Mouse (Mus musculus): ENCODE data around the gene Atp6v1f. TPM values are rescaled to one million over a fixed set of nuclear protein-coding genes. Genes with fewer than 3 reads are reported as not detected.

The Atp6v1f gene
- polyA plus RNA-seq, 1 experiment from 2014 or later = 248 TPM

GRCm38 (mm10) chr6:29433038-29433803 is 34.3 kb upstream of the Atp6v1f start, which contains the start of gene Flnc:
Gene Flnc (plus strand): TSS chr6:29433256.
- Histone ChIP-seq H3K27ac (ENCODE audit: low read depth, low read length) (no peak within 1 kb of the TSS; the same call in 1 of the 2 replicates), H3K36me3 (ENCODE audit: control insufficient read depth, insufficient read depth, low read length) (no peaks in the 10 kb centered on the region; the same call in 1 of the 2 replicates), H3K9me3 (ENCODE audit: control insufficient read depth, low read length) (no peaks in the 10 kb centered on the region), H3K4me1 (ENCODE audit: control insufficient read depth, insufficient read depth, low read length) (peaks cover 32% of the 10 kb centered on the region), H3K9ac (ENCODE audit: low read depth, low read length) (peak within 1 kb of the TSS; percentile 66), H3K4me2 (replicated peaks; ENCODE audit: low read depth, low read length) (peak within 1 kb of the TSS; percentile 86), H3K27me3 (ENCODE audit: control insufficient read depth, insufficient read depth, low read length) (peaks cover 4% of the 10 kb centered on the region), H3K4me3 (ENCODE audit: low read length) (peak within 1 kb of the TSS; percentile 60)
- WGBS = under 1% methylated on average over 75 of the region's 77 CpGs
- ATAC-seq (ENCODE audit: low FRiP score, low TSS enrichment) = peak; percentile 26

GRCm38 (mm10) chr6:29433804-29434795 is 33.4 kb upstream of the Atp6v1f start:
- Histone ChIP-seq H3K9ac (ENCODE audit: low read depth, low read length) (peak overlapping the region; percentile 66), H3K9me3 (ENCODE audit: control insufficient read depth, low read length) (no peaks in the 10 kb centered on the region), H3K4me1 (ENCODE audit: control insufficient read depth, insufficient read depth, low read length) (peaks cover 32% of the 10 kb centered on the region), H3K36me3 (ENCODE audit: control insufficient read depth, insufficient read depth, low read length) (peaks cover 3% of the 10 kb centered on the region; the same call in 1 of the 2 replicates), H3K4me3 (ENCODE audit: low read length) (peak overlapping the region; percentile 60), H3K4me2 (replicated peaks; ENCODE audit: low read depth, low read length) (peak overlapping the region; percentile 86), H3K27me3 (ENCODE audit: control insufficient read depth, insufficient read depth, low read length) (peaks cover 4% of the 10 kb centered on the region), H3K27ac (ENCODE audit: low read depth, low read length) (peak overlapping the region; percentile 89; the same call in 1 of the 2 replicates)
- WGBS = 5% methylated on average over 27 of the region's 27 CpGs
- ATAC-seq (ENCODE audit: low FRiP score, low TSS enrichment) = peak; percentile 2; the same call in 1 of the 2 replicates

- H3K9ac ChIP-seq (ENCODE audit: low read depth, low read length) = peak overlapping the region; percentile 53
- ATAC-seq (ENCODE audit: low FRiP score, low TSS enrichment) = peak; percentile 61
- peaks cover 7% of the 10 kb centered on the region; the same call in 1 of the 2 replicates for H3K36me3 ChIP-seq (ENCODE audit: control insufficient read depth, insufficient read depth, low read length)
- H3K4me3 ChIP-seq (ENCODE audit: low read length) = peak overlapping the region; percentile 60
- peak overlapping the region; percentile 89 for H3K27ac ChIP-seq (ENCODE audit: low read depth, low read length)
- peaks cover 32% of the 10 kb centered on the region for H3K4me1 ChIP-seq (ENCODE audit: control insufficient read depth, insufficient read depth, low read length)
- 4% methylated on average over 11 of the region's 13 CpGs for WGBS
- no peaks in the 10 kb centered on the region for H3K9me3 ChIP-seq (ENCODE audit: control insufficient read depth, low read length)
- H3K27me3 ChIP-seq (ENCODE audit: control insufficient read depth, insufficient read depth, low read length) = peaks cover 4% of the 10 kb centered on the region
- H3K4me2 ChIP-seq (replicated peaks; ENCODE audit: low read depth, low read length) = peak overlapping the region; percentile 86
Measured at GRCm38 (mm10) chr6:29434911-29435691, 32.4 kb upstream of the Atp6v1f start.

- peak overlapping the region; percentile 53 for H3K9ac ChIP-seq (ENCODE audit: low read depth, low read length)
- H3K27ac ChIP-seq (ENCODE audit: low read depth, low read length) = peak overlapping the region; percentile 89
- peaks cover 32% of the 10 kb centered on the region for H3K4me1 ChIP-seq (ENCODE audit: control insufficient read depth, insufficient read depth, low read length)
- peak; percentile 50 for ATAC-seq (ENCODE audit: low FRiP score, low TSS enrichment)
- peak overlapping the region; percentile 60 for H3K4me3 ChIP-seq (ENCODE audit: low read length)
- H3K4me2 ChIP-seq (replicated peaks; ENCODE audit: low read depth, low read length) = peak overlapping the region; percentile 86
- 3% methylated on average over 6 of the region's 6 CpGs for WGBS
- peaks cover 14% of the 10 kb centered on the region; the same call in 1 of the 2 replicates for H3K36me3 ChIP-seq (ENCODE audit: control insufficient read depth, insufficient read depth, low read length)
- peaks cover 4% of the 10 kb centered on the region for H3K27me3 ChIP-seq (ENCODE audit: control insufficient read depth, insufficient read depth, low read length)
- H3K9me3 ChIP-seq (ENCODE audit: control insufficient read depth, low read length) = no peaks in the 10 kb centered on the region
Measured at GRCm38 (mm10) chr6:29435940-29436451, 31.5 kb upstream of the Atp6v1f start.

GRCm38 (mm10) chr6:29436461-29436934 is 31.0 kb upstream of the Atp6v1f start:
- H3K4me1 ChIP-seq (ENCODE audit: control insufficient read depth, insufficient read depth, low read length) = peaks cover 32% of the 10 kb centered on the region
- peaks cover 14% of the 10 kb centered on the region; the same call in 1 of the 2 replicates for H3K36me3 ChIP-seq (ENCODE audit: control insufficient read depth, insufficient read depth, low read length)
- peak overlapping the region; percentile 86 for H3K4me2 ChIP-seq (replicated peaks; ENCODE audit: low read depth, low read length)
- peaks cover 4% of the 10 kb centered on the region for H3K27me3 ChIP-seq (ENCODE audit: control insufficient read depth, insufficient read depth, low read length)
- peak; percentile 14 for ATAC-seq (ENCODE audit: low FRiP score, low TSS enrichment)
- H3K4me3 ChIP-seq (ENCODE audit: low read length) = peak overlapping the region; percentile 60
- WGBS = 6% methylated on average over 10 of the region's 11 CpGs
- no peaks in the 10 kb centered on the region for H3K9me3 ChIP-seq (ENCODE audit: control insufficient read depth, low read length)
- H3K27ac ChIP-seq (ENCODE audit: low read depth, low read length) = peak overlapping the region; percentile 89
- peak overlapping the region; percentile 37 for H3K9ac ChIP-seq (ENCODE audit: low read depth, low read length)

GRCm38 (mm10) chr6:29439251-29439650 is 28.3 kb upstream of the Atp6v1f start:
- Histone ChIP-seq H3K27ac (ENCODE audit: low read depth, low read length) (no peak overlapping the region), H3K9me3 (ENCODE audit: control insufficient read depth, low read length) (no peaks in the 10 kb centered on the region), H3K27me3 (ENCODE audit: control insufficient read depth, insufficient read depth, low read length) (no peaks in the 10 kb centered on the region; the same call in 1 of the 2 replicates), H3K36me3 (ENCODE audit: control insufficient read depth, insufficient read depth, low read length) (peaks cover 23% of the 10 kb centered on the region; the same call in 1 of the 2 replicates), H3K9ac (ENCODE audit: low read depth, low read length) (no peak overlapping the region), H3K4me1 (ENCODE audit: control insufficient read depth, insufficient read depth, low read length) (peaks cover 22% of the 10 kb centered on the region), H3K4me2 (replicated peaks; ENCODE audit: low read depth, low read length) (no peak overlapping the region), H3K4me3 (ENCODE audit: low read length) (no peak overlapping the region)
- no peak for ATAC-seq (ENCODE audit: low FRiP score, low TSS enrichment)
- WGBS = 90% methylated on average over 4 of the region's 4 CpGs

GRCm38 (mm10) chr6:29439789-29440188 is 27.7 kb upstream of the Atp6v1f start:
- ATAC-seq (ENCODE audit: low FRiP score, low TSS enrichment) = no peak
- no peak overlapping the region for H3K4me3 ChIP-seq (ENCODE audit: low read length)
- H3K9ac ChIP-seq (ENCODE audit: low read depth, low read length) = no peak overlapping the region
- no peaks in the 10 kb centered on the region for H3K27me3 ChIP-seq (ENCODE audit: control insufficient read depth, insufficient read depth, low read length)
- WGBS = 94% methylated on average over 6 of the region's 6 CpGs
- H3K9me3 ChIP-seq (ENCODE audit: control insufficient read depth, low read length) = no peaks in the 10 kb centered on the region
- no peak overlapping the region for H3K27ac ChIP-seq (ENCODE audit: low read depth, low read length)
- H3K4me2 ChIP-seq (replicated peaks; ENCODE audit: low read depth, low read length) = no peak overlapping the region
- H3K4me1 ChIP-seq (ENCODE audit: control insufficient read depth, insufficient read depth, low read length) = peaks cover 22% of the 10 kb centered on the region
- H3K36me3 ChIP-seq (ENCODE audit: control insufficient read depth, insufficient read depth, low read length) = peaks cover 23% of the 10 kb centered on the region; the same call in 1 of the 2 replicates

- Histone ChIP-seq H3K4me2 (replicated peaks; ENCODE audit: low read depth, low read length) (no peak overlapping the region), H3K27ac (ENCODE audit: low read depth, low read length) (no peak overlapping the region), H3K36me3 (ENCODE audit: control insufficient read depth, insufficient read depth, low read length) (peaks cover 55% of the 10 kb centered on the region), H3K9ac (ENCODE audit: low read depth, low read length) (no peak overlapping the region), H3K4me3 (ENCODE audit: low read length) (no peak overlapping the region), H3K4me1 (ENCODE audit: control insufficient read depth, insufficient read depth, low read length) (no peaks in the 10 kb centered on the region), H3K27me3 (ENCODE audit: control insufficient read depth, insufficient read depth, low read length) (no peaks in the 10 kb centered on the region), H3K9me3 (ENCODE audit: control insufficient read depth, low read length) (no peaks in the 10 kb centered on the region)
- no peak for ATAC-seq (ENCODE audit: low FRiP score, low TSS enrichment)
- 68% methylated on average over 11 of the region's 11 CpGs for WGBS
Measured at GRCm38 (mm10) chr6:29444773-29445172, 22.7 kb upstream of the Atp6v1f start.
